Mouse (Mus musculus) bone marrow macrophage, adult 2 months (primary cell): ENCODE measurements around the gene Plau.
A peak's percentile ranks its signal among the peaks of the same experiment; 100 is the strongest.

Experiments
- CTCF ChIP-seq: IDR thresholded peaks from 2 replicates; pipeline ENCODE4 v1.5.1; 2012; ENCODE audit warnings: low read depth, mild to moderate bottlenecking, low read length, moderate library complexity
- POLR2A ChIP-seq: IDR thresholded peaks from 2 replicates; pipeline ENCODE4 v1.6.1; 2012; ENCODE audit warnings: mild to moderate bottlenecking, low read depth, low read length, borderline replicate concordance

DNA sequence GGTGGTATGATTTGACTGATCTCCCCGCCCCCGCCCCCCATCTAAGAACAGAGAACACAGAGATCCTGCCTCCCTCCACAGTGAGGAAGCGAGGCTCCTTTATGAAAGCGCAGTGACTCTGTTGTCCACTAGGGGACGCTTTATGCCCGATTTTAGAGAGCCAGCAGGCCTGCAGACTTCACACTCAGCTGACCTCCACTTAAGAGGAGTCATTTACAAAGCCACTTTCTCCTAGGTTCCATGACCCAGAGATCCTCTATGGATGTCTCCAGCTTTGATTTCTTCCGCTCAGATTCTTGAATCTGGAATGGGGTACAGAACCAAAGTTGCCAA is 32.9 kb upstream of the Plau start:
- TF ChIP-seq POLR2A = no peak
- peak; percentile 97 for TF ChIP-seq CTCF
